Mouse (Mus musculus) small intestine, adult 2 months (tissue): ENCODE results near the gene Rps19bp1. TPM values are rescaled to one million over a fixed set of nuclear protein-coding genes. Genes with fewer than 3 reads are reported as not detected.

Experiments used
- H3K27ac ChIP-seq: fragments of 200-500 bp; 2 replicates; pipeline ENCODE4 v1.5.1; 2012; ENCODE audit warnings: low read depth, low read length, control low read depth, inconsistent platforms; ENCODE audit not compliant: insufficient read depth
- H3K27me3 ChIP-seq: fragments of 200-500 bp; 2 replicates; pipeline ENCODE4 v1.6.1; 2012; ENCODE audit warnings: mild to moderate bottlenecking, moderate library complexity, low read length, inconsistent platforms; ENCODE audit not compliant: control insufficient read depth, insufficient read depth
- H3K36me3 ChIP-seq: fragments of 200-500 bp; 2 replicates; pipeline ENCODE4 v1.6.1; 2012; ENCODE audit warnings: mild to moderate bottlenecking, low read length, control low read depth, inconsistent platforms; ENCODE audit not compliant: control insufficient read depth, insufficient read depth
- H3K4me1 ChIP-seq: fragments of 200-500 bp; 2 replicates; pipeline ENCODE4 v1.6.1; 2012; ENCODE audit warnings: low read length, inconsistent platforms, mixed read lengths; ENCODE audit not compliant: control insufficient read depth, insufficient read depth, insufficient read length
- H3K4me3 ChIP-seq: fragments of 200-500 bp; 2 replicates; pipeline ENCODE4 v1.5.1; 2012; ENCODE audit warnings: low read depth, mild to moderate bottlenecking, control low read depth, inconsistent platforms, low read length, moderate library complexity
- CTCF ChIP-seq: fragments of 200-500 bp; IDR thresholded peaks from 2 replicates; pipeline ENCODE4 v1.5.1; 2012; ENCODE audit warnings: low read depth, mild to moderate bottlenecking, control low read depth, inconsistent platforms, low read length, moderate library complexity, mixed read lengths; ENCODE audit not compliant: insufficient replicate concordance, insufficient read length; ENCODE audit errors: extremely low read depth
- POLR2A ChIP-seq: fragments of 200-500 bp; IDR thresholded peaks from 2 replicates; pipeline ENCODE4 v1.6.1; 2012; ENCODE audit warnings: low read depth, mild to moderate bottlenecking, control low read depth, inconsistent platforms, low read length, moderate library complexity
- WGBS: fragments of 180-500 bp; shearing (Covaris S2); methylation state at CpG from one replicate; pipeline ENCODE4 v1.1.7; 2018; 5-methylcytosine and 5-hydroxymethylcytosine counted together
- polyA plus RNA-seq: library from polyadenylated mRNA; depleted of rRNA; stranded (reverse); fragments of >200 nt; gene quantifications from 2 replicates; pipeline ENCODE4 v1.2.3, GENCODE M21; 2012

The Rps19bp1 gene
- polyA plus RNA-seq, 1 experiment: 19.3 TPM

GRCm38 (mm10) chr15:80250586-80250985, 13.5 kb downstream of the Rps19bp1 start:
- peaks cover 35% of the 10 kb centered on the region for H3K4me1 ChIP-seq
- TF ChIP-seq POLR2A (no peak; the same call in 1 of the 2 replicates), CTCF (no peak)
- H3K27ac ChIP-seq: peak overlapping the region; percentile 97
- H3K36me3 ChIP-seq: peaks cover 45% of the 10 kb centered on the region
- H3K4me3 ChIP-seq: no peak overlapping the region
- no peaks in the 10 kb centered on the region for H3K27me3 ChIP-seq
- WGBS: 37% methylated on average over 6 of the region's 6 CpGs

- no peak overlapping the region for H3K4me3 ChIP-seq
- TF ChIP-seq CTCF: no peak
- no peak for TF ChIP-seq POLR2A
- WGBS: 80% methylated on average over 10 of the region's 10 CpGs
- H3K4me1 ChIP-seq: peaks cover 39% of the 10 kb centered on the region
- no peaks in the 10 kb centered on the region for H3K27me3 ChIP-seq
- peak overlapping the region; percentile 94 for H3K27ac ChIP-seq
- peaks cover 50% of the 10 kb centered on the region for H3K36me3 ChIP-seq
Measured at GRCm38 (mm10) chr15:80249672-80250071, 14.4 kb downstream of the Rps19bp1 start.

- Histone ChIP-seq H3K4me1 (peaks cover 34% of the 10 kb centered on the region), H3K27me3 (no peaks in the 10 kb centered on the region), H3K36me3 (peaks cover 56% of the 10 kb centered on the region), H3K27ac (no peak overlapping the region), H3K4me3 (no peak overlapping the region)
- no peak for TF ChIP-seq POLR2A
- no peak for TF ChIP-seq CTCF
- 74% methylated on average over 1 of the region's 1 CpGs for WGBS
Measured at GRCm38 (mm10) chr15:80248596-80248995, 15.5 kb downstream of the Rps19bp1 start.

GRCm38 (mm10) chr15:80248135-80248534, 16.0 kb downstream of the Rps19bp1 start:
- TF ChIP-seq CTCF: no peak
- no peak for TF ChIP-seq POLR2A
- Histone ChIP-seq H3K27me3 (no peaks in the 10 kb centered on the region), H3K36me3 (peaks cover 59% of the 10 kb centered on the region), H3K4me1 (peaks cover 35% of the 10 kb centered on the region), H3K4me3 (no peak overlapping the region), H3K27ac (no peak overlapping the region)
- WGBS: 95% methylated on average over 12 of the region's 12 CpGs

- H3K27me3 ChIP-seq: no peaks in the 10 kb centered on the region
- TF ChIP-seq POLR2A: no peak
- no peak for TF ChIP-seq CTCF
- peaks cover 6% of the 10 kb centered on the region; the same call in 1 of the 2 replicates for H3K4me1 ChIP-seq
- no peak within 1 kb of the TSS for H3K27ac ChIP-seq
- WGBS: 94% methylated on average over 9 of the region's 9 CpGs
- peaks cover 34% of the 10 kb centered on the region for H3K36me3 ChIP-seq
- peak within 1 kb of the TSS; percentile 96 for H3K4me3 ChIP-seq
Measured at GRCm38 (mm10) chr15:80235535-80235934, 28.6 kb downstream of the Rps19bp1 start, which contains the start of gene AC140267.1. AC140267.1 (plus strand) TSS chr15:80235835.

- H3K4me1 ChIP-seq: peaks cover 2% of the 10 kb centered on the region; the same call in 1 of the 2 replicates
- WGBS: under 1% methylated on average over 66 of the region's 67 CpGs
- peak within 1 kb of the TSS; percentile 72 for H3K27ac ChIP-seq
- TF ChIP-seq CTCF: no peak
- TF ChIP-seq POLR2A: no peak; the same call in 1 of the 2 replicates
- no peaks in the 10 kb centered on the region for H3K27me3 ChIP-seq
- peaks cover 28% of the 10 kb centered on the region for H3K36me3 ChIP-seq
- H3K4me3 ChIP-seq: peak within 1 kb of the TSS; percentile 96
Measured at GRCm38 (mm10) chr15:80233733-80234509, 30.2 kb downstream of the Rps19bp1 start, which contains the start of gene Mief1. Mief1 (plus strand) TSS chr15:80234018.

- TF ChIP-seq CTCF: no peak
- TF ChIP-seq POLR2A: no peak
- Histone ChIP-seq H3K36me3 (peaks cover 20% of the 10 kb centered on the region), H3K27me3 (no peaks in the 10 kb centered on the region), H3K27ac (0 out of 2 replicates have a peak overlapping the region, but pooled peaks have one; percentile 72), H3K4me3 (no peak overlapping the region), H3K4me1 (peaks cover 2% of the 10 kb centered on the region; the same call in 1 of the 2 replicates)
- 82% methylated on average over 4 of the region's 4 CpGs for WGBS
Measured at GRCm38 (mm10) chr15:80233053-80233452, 31.1 kb downstream of the Rps19bp1 start.
